Mouse (Mus musculus) left cerebral cortex, adult 2 months (tissue): ENCODE data around the gene Rab11fip5. TPM values are rescaled to one million over a fixed set of nuclear protein-coding genes. Genes with fewer than 3 reads are reported as not detected.

Source experiments
- DNase-seq, 2 experiments: peaks; one replicate each; pipeline ENCODE4 v3.0.0; 2021 to 2022; ENCODE audit warnings: low spot score in 2 of 2, mixed read lengths in 1 of 2; ENCODE audit errors: extremely low spot score in 1 of 2
- H3K27ac ChIP-seq: fragments of 200-600 bp; 2 replicates; pipeline ENCODE4 v1.8.1; 2022
- H3K4me3 ChIP-seq: fragments of 200-600 bp; 2 replicates; pipeline ENCODE4 v1.8.1; 2022
- CTCF ChIP-seq: fragments of 200-600 bp; IDR thresholded peaks from 2 replicates; pipeline ENCODE4 v1.8.1; 2022; ENCODE audit warnings: antibody characterized with exemption, mild to moderate bottlenecking, moderate library complexity
- intact Hi-C: fragments of 180-260 bp; cut with DNase I; formaldehyde crosslinking; loops from one replicate; pipeline ENCODE4 v1.15.1; 2025
- total RNA-seq, 2 experiments: library from RNA; stranded (reverse); gene quantifications; 2 replicates each; pipeline ENCODE4 v1.2.3; 2021

Rab11fip5 gene
- total RNA-seq, 2 experiments from 2014 or later = 74.5 to 78.6 TPM

- Histone ChIP-seq H3K4me3 (peak overlapping the region; percentile 96), H3K27ac (peak overlapping the region; percentile 37; the same call in 1 of the 2 replicates)
- DNase-seq = no peak
- no peak for TF ChIP-seq CTCF
- intact Hi-C loops = no loop called here
These were observed 2.5 kb downstream of the Rab11fip5 start for GRCm38 (mm10) chr6:85371859-85372405.

GRCm38 (mm10) chr6:85370666-85371430 lies 3.6 kb downstream of the Rab11fip5 start:
- DNase-seq = no peak
- intact Hi-C loops = no loop called here
- Histone ChIP-seq H3K4me3 (no peak overlapping the region), H3K27ac (0 out of 2 replicates have a peak overlapping the region, but pooled peaks have one; percentile 15)
- no peak for TF ChIP-seq CTCF

DNA sequence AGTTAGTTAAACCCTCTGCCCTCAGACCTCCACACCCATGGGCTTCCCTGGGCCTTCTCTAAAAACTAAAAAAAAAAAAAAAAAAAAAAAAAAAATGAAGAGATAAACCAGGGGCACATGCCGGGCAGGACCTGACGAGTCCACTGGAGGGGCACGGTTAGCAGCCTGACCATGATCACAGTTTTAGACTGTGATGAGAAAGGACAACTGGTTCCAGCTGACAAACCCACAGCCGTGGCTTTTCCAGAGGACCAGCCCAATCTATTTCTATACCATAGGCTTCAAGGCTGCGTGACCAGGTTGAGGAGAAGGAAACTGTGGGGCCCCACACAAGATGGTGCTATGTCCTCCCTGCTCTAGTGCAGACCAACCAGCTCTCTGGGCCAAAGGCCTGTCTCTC lies 4.4 kb downstream of the Rab11fip5 start:
- intact Hi-C loops = no loop called here

GRCm38 (mm10) chr6:85369181-85369860 lies 5.1 kb downstream of the Rab11fip5 start:
- Histone ChIP-seq H3K4me3 (no peak overlapping the region), H3K27ac (peak overlapping the region; percentile 25; the same call in 1 of the 2 replicates)
- intact Hi-C loops = no loop called here
- DNase-seq = no peak
- TF ChIP-seq CTCF = no peak

More for the DNA sequence above, 4.4 kb downstream of the Rab11fip5 start:
- no peak for TF ChIP-seq CTCF
- no peak for DNase-seq
- no peak overlapping the region for H3K4me3 ChIP-seq
- H3K27ac ChIP-seq = peak overlapping the region; percentile 15; the same call in 1 of the 2 replicates

GRCm38 (mm10) chr6:85368722-85369121 lies 5.7 kb downstream of the Rab11fip5 start:
- no peak for TF ChIP-seq CTCF
- intact Hi-C loops = no loop called here
- Histone ChIP-seq H3K4me3 (no peak overlapping the region), H3K27ac (peak overlapping the region; percentile 50)
- no peak for DNase-seq

GRCm38 (mm10) chr6:85368166-85368565 lies 6.3 kb downstream of the Rab11fip5 start:
- H3K27ac ChIP-seq = no peak overlapping the region
- intact Hi-C loops = no loop called here
- no peak overlapping the region for H3K4me3 ChIP-seq
- no peak for TF ChIP-seq CTCF
- DNase-seq = no peak

GRCm38 (mm10) chr6:85366387-85366786 lies 8.0 kb downstream of the Rab11fip5 start:
- intact Hi-C loops = no loop called here

GRCm38 (mm10) chr6:85364439-85364838 lies 10.0 kb downstream of the Rab11fip5 start:
- no peak overlapping the region for H3K27ac ChIP-seq
- intact Hi-C loops = no loop called here
- no peak for TF ChIP-seq CTCF
- no peak for DNase-seq
- H3K4me3 ChIP-seq = no peak overlapping the region

More at GRCm38 (mm10) chr6:85366387-85366786, 8.0 kb downstream of the Rab11fip5 start:
- Histone ChIP-seq H3K4me3 (no peak overlapping the region), H3K27ac (no peak overlapping the region)
- TF ChIP-seq CTCF = no peak
- DNase-seq = no peak

GRCm38 (mm10) chr6:85363906-85364260 lies 10.6 kb downstream of the Rab11fip5 start:
- DNase-seq = no peak
- Histone ChIP-seq H3K27ac (no peak overlapping the region), H3K4me3 (no peak overlapping the region)
- intact Hi-C loops = no loop called here
- TF ChIP-seq CTCF = no peak

DNA sequence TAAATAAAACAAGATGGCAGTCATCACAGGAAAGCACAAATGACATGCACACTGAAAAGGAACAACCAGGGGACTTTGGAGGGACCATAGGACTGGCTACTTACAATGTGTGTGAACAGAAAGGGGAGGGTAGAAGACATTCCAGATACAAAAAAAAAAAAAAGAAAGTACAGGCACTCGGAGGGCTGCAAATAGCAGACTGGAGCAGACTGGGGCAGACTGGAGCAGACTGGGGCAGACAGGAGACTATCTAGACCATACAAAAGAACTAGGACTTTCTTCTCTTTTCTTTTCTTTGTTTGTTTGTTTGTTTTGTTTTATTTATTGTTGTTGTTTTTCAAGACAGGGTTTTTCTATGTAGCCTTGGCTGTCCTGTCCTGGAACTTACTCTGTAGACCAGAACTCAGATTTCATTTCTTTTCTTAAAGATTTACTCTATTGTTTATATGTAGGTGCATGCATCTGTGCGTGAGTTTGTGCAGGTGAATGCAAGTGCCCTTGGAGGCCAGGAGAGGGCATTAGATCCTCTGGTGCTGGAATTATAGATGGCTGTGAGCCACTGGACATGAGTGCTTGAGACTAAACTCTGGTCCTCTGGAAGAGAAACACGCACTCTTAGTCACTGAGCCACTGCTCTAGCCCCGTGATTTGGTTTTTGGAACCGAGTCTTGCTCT lies 11.1 kb downstream of the Rab11fip5 start:
- H3K4me3 ChIP-seq = no peak overlapping the region
- intact Hi-C loops = no loop called here
- DNase-seq = no peak
- no peak for TF ChIP-seq CTCF
- H3K27ac ChIP-seq = no peak overlapping the region

- intact Hi-C loops = no loop called here
- no peak for DNase-seq
- no peak overlapping the region for H3K4me3 ChIP-seq
- TF ChIP-seq CTCF = no peak
- H3K27ac ChIP-seq = no peak overlapping the region
These were observed 11.8 kb downstream of the Rab11fip5 start for GRCm38 (mm10) chr6:85362610-85363009.

DNA sequence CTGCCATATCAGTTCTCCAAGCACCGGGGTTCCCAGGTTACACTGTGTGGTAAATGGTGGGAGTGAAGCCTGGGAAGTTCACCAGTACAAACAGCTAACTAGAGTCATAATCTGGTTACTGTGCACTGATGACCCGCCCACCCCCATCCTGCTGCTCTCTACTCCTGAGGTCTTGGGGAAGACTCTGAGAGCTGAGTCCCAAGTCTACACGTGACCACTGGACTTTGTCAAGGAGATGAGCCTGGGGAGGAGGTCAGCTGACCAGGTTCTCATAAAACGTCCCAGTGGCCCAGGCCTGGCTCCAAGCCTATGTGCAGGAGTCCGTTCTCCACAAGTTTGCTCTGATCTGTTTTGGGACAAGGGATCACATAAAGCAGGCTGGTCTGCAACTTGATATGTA lies 14.1 kb downstream of the Rab11fip5 start:
- Histone ChIP-seq H3K4me3 (no peak overlapping the region), H3K27ac (no peak overlapping the region)
- no peak for DNase-seq
- intact Hi-C loops = no loop called here
- no peak for TF ChIP-seq CTCF
